Mouse (Mus musculus) lung, postnatal 0 days (tissue): ENCODE data around the gene Rabac1. TPM values are rescaled to one million over a fixed set of nuclear protein-coding genes. Genes with fewer than 3 reads are reported as not detected.

Experiments
- ATAC-seq: fragments of 200-750 bp; cut with Nextera tagmentation; 2 replicates; pipeline ENCODE4 v1.8.0; 2017; ENCODE audit warnings: moderate library complexity
- DNase-seq: peaks from one replicate; pipeline ENCODE4 v3.0.0-alpha.2; 2016; ENCODE audit warnings: low spot score
- H3K27ac ChIP-seq: fragments of 300-500 bp; sonication (generic); 2 replicates; pipeline ENCODE4 v1.5.1; 2014; ENCODE audit warnings: antibody characterized with exemption, mild to moderate bottlenecking, low read length, mixed read lengths
- H3K27me3 ChIP-seq: fragments of 300-500 bp; sonication (generic); replicated peaks from 2 replicates; pipeline ENCODE4 v1.6.1; 2014; ENCODE audit warnings: low read length, mixed read lengths; ENCODE audit not compliant: insufficient read depth
- H3K36me3 ChIP-seq: fragments of 300-500 bp; sonication (generic); 2 replicates; pipeline ENCODE4 v1.6.1; 2014; ENCODE audit warnings: low read length, mixed read lengths; ENCODE audit not compliant: insufficient read depth
- H3K4me1 ChIP-seq: fragments of 300-500 bp; sonication (generic); 2 replicates; pipeline ENCODE4 v1.6.1; 2014; ENCODE audit warnings: antibody characterized with exemption, low read depth, low read length, mixed read lengths; ENCODE audit not compliant: insufficient read depth
- H3K4me2 ChIP-seq: fragments of 300-500 bp; sonication (generic); replicated peaks from 2 replicates; pipeline ENCODE4 v1.6.1; 2014; ENCODE audit warnings: low read depth, mild to moderate bottlenecking, low read length, moderate library complexity, mixed read lengths
- H3K4me3 ChIP-seq: fragments of 300-500 bp; sonication (generic); 2 replicates; pipeline ENCODE4 v1.5.1; 2014; ENCODE audit warnings: low read depth, low read length
- H3K9ac ChIP-seq: fragments of 300-500 bp; sonication (generic); replicated peaks from 2 replicates; pipeline ENCODE4 v1.6.1; 2014; ENCODE audit warnings: low read depth, mild to moderate bottlenecking
- H3K9me3 ChIP-seq: fragments of 300-500 bp; sonication (generic); 2 replicates; pipeline ENCODE4 v1.6.1; 2016; ENCODE audit warnings: low read length, mixed read lengths
- CTCF ChIP-seq: IDR thresholded peaks from 2 replicates; pipeline ENCODE4 v1.5.1; 2016; ENCODE audit warnings: antibody characterized with exemption, mild to moderate bottlenecking
- EP300 ChIP-seq: IDR thresholded peaks from 2 replicates; pipeline ENCODE4 v1.6.1; 2016; ENCODE audit warnings: antibody characterized with exemption, mild to moderate bottlenecking, control low read depth
- WGBS: fragments of 180-500 bp; shearing (Covaris S2); extraction: QIAGEN DNeasy Blood & Tissue Kit; methylation state at CpG from one replicate; pipeline ENCODE4 v1.1.7; 2014; 5-methylcytosine and 5-hydroxymethylcytosine counted together
- polyA plus RNA-seq: library from polyadenylated mRNA; unstranded; fragments of >200 nt; fragmentation: Nextera tagmentation; extraction: Ambion mirVana; gene quantifications from 2 replicates; pipeline ENCODE4 v1.2.1, GENCODE M21; 2015

Gene Rabac1
- polyA plus RNA-seq, 1 experiment from 2014 or later = 561 TPM

GRCm38 (mm10) chr7:25003820-25004388, 31.4 kb upstream of the Rabac1 start:
- DNase-seq = no peak
- Histone ChIP-seq H3K27me3 (peaks cover 30% of the 10 kb centered on the region; the same call in 1 of the 2 replicates), H3K4me1 (no peaks in the 10 kb centered on the region), H3K4me2 (no peak overlapping the region), H3K9ac (no peak overlapping the region), H3K27ac (no peak overlapping the region), H3K36me3 (no peaks in the 10 kb centered on the region), H3K9me3 (no peaks in the 10 kb centered on the region), H3K4me3 (no peak overlapping the region)
- TF ChIP-seq CTCF (no peak), EP300 (no peak)
- WGBS = 74% methylated on average over 8 of the region's 8 CpGs
- no peak for ATAC-seq

GRCm38 (mm10) chr7:25003291-25003690, 30.7 kb upstream of the Rabac1 start:
- no peaks in the 10 kb centered on the region for H3K9me3 ChIP-seq
- 32% methylated on average over 11 of the region's 11 CpGs for WGBS
- ATAC-seq (no peak), DNase-seq (no peak)
- H3K4me2 ChIP-seq = no peak overlapping the region
- H3K9ac ChIP-seq = no peak overlapping the region
- H3K36me3 ChIP-seq = no peaks in the 10 kb centered on the region
- TF ChIP-seq CTCF (no peak), EP300 (no peak)
- H3K27ac ChIP-seq = no peak overlapping the region
- no peaks in the 10 kb centered on the region for H3K4me1 ChIP-seq
- H3K4me3 ChIP-seq = no peak overlapping the region
- peaks cover 25% of the 10 kb centered on the region; the same call in 1 of the 2 replicates for H3K27me3 ChIP-seq

GRCm38 (mm10) chr7:25000711-25001110, 28.2 kb upstream of the Rabac1 start:
- DNase-seq (no peak), ATAC-seq (no peak)
- no peak overlapping the region for H3K27ac ChIP-seq
- TF ChIP-seq EP300 (no peak), CTCF (no peak)
- no peak overlapping the region for H3K9ac ChIP-seq
- no peak overlapping the region for H3K4me3 ChIP-seq
- 0 out of 2 replicates have a peak, but pooled peaks cover 6% of the 10 kb centered on the region for H3K27me3 ChIP-seq
- no peaks in the 10 kb centered on the region for H3K4me1 ChIP-seq
- H3K36me3 ChIP-seq = no peaks in the 10 kb centered on the region
- no peaks in the 10 kb centered on the region for H3K9me3 ChIP-seq
- WGBS = 65% methylated on average over 12 of the region's 12 CpGs
- no peak overlapping the region for H3K4me2 ChIP-seq

GRCm38 (mm10) chr7:25000211-25000610, 27.7 kb upstream of the Rabac1 start:
- H3K4me2 ChIP-seq = no peak overlapping the region
- ATAC-seq = no peak
- DNase-seq = no peak
- H3K4me1 ChIP-seq = no peaks in the 10 kb centered on the region
- no peak overlapping the region for H3K27ac ChIP-seq
- no peaks in the 10 kb centered on the region for H3K9me3 ChIP-seq
- no peaks in the 10 kb centered on the region for H3K36me3 ChIP-seq
- TF ChIP-seq CTCF = no peak
- no peak for TF ChIP-seq EP300
- 0 out of 2 replicates have a peak, but pooled peaks cover under 1% of the 10 kb centered on the region for H3K27me3 ChIP-seq
- H3K9ac ChIP-seq = no peak overlapping the region
- H3K4me3 ChIP-seq = no peak overlapping the region
- WGBS = 63% methylated on average over 7 of the region's 7 CpGs

GRCm38 (mm10) chr7:24993081-24993480, 20.5 kb upstream of the Rabac1 start:
- Histone ChIP-seq H3K27ac (no peak overlapping the region), H3K27me3 (no peaks in the 10 kb centered on the region), H3K4me1 (no peaks in the 10 kb centered on the region), H3K4me2 (no peak overlapping the region), H3K4me3 (no peak overlapping the region), H3K9me3 (no peaks in the 10 kb centered on the region), H3K36me3 (no peaks in the 10 kb centered on the region), H3K9ac (no peak overlapping the region)
- ATAC-seq = no peak
- no peak for DNase-seq
- WGBS = 60% methylated on average over 6 of the region's 6 CpGs
- TF ChIP-seq EP300 = no peak
- no peak for TF ChIP-seq CTCF

GRCm38 (mm10) chr7:24990478-24990877, 17.9 kb upstream of the Rabac1 start:
- Histone ChIP-seq H3K4me3 (no peak overlapping the region), H3K4me2 (no peak overlapping the region), H3K9me3 (no peaks in the 10 kb centered on the region), H3K36me3 (no peaks in the 10 kb centered on the region), H3K27me3 (no peaks in the 10 kb centered on the region), H3K27ac (no peak overlapping the region), H3K4me1 (no peaks in the 10 kb centered on the region), H3K9ac (no peak overlapping the region)
- WGBS = 82% methylated on average over 8 of the region's 8 CpGs
- no peak for DNase-seq
- TF ChIP-seq EP300 = no peak
- TF ChIP-seq CTCF = no peak
- no peak for ATAC-seq

GRCm38 (mm10) chr7:24987941-24988340, 15.4 kb upstream of the Rabac1 start:
- DNase-seq = no peak
- 68% methylated on average over 14 of the region's 14 CpGs for whole genome bisulfite sequencing
- TF ChIP-seq EP300 = no peak
- no peak for TF ChIP-seq CTCF

More at GRCm38 (mm10) chr7:24987941-24988340, 15.4 kb upstream of the Rabac1 start:
- no peak overlapping the region for H3K27ac ChIP-seq
- H3K9ac ChIP-seq = no peak overlapping the region
- H3K9me3 ChIP-seq = no peaks in the 10 kb centered on the region
- no peak overlapping the region for H3K4me2 ChIP-seq
- H3K36me3 ChIP-seq = no peaks in the 10 kb centered on the region
- no peak overlapping the region for H3K4me3 ChIP-seq
- ATAC-seq = no peak
- no peaks in the 10 kb centered on the region for H3K4me1 ChIP-seq
- no peaks in the 10 kb centered on the region for H3K27me3 ChIP-seq
